ENCODE assay signal across 18 mouse cellular contexts in genomic region chr1:77385613-77386012, GRCm38 (mm10).
"Had no signal": no experiment of that assay in that cellular context is flagged by ENCODE, and none has a peak within 500 bp of the region (broad histone marks: within the 10 kb centered on the region; RNA-seq: fewer than 3 reads in every experiment).

No protein-coding gene starts in this region.

- H3K9ac ChIP-seq: lung, embryonic 14.5 days; midbrain, embryonic 12.5 days; neural tube, embryonic 13.5 days; neural tube, embryonic 15.5 days had no signal

- ATAC-seq: midbrain, embryonic 16.5 days had no signal

- H3K27ac ChIP-seq: midbrain, embryonic 10.5 days; midbrain, embryonic 12.5 days; neural tube, embryonic 13.5 days; neural tube, embryonic 15.5 days had no signal

- H3K9me3 ChIP-seq: midbrain, embryonic 10.5 days; midbrain, embryonic 12.5 days; neural tube, embryonic 13.5 days; neural tube, embryonic 15.5 days had no signal

- DNase-seq: lung, embryonic 14.5 days; lung, postnatal 10 days; lung, postnatal 4 days; midbrain, embryonic 14.5 days; retina, postnatal 1 day; right cerebral cortex, adult 18-20 months; right cerebral cortex, postnatal 25 days; right cerebral cortex, postnatal 4 days; spleen, adult 18-20 months; thymus, adult 18-20 months; thymus, postnatal 14 days; thymus, postnatal 36 days had no signal

- H3K36me3 ChIP-seq: neural tube, embryonic 15.5 days had no signal

- H3K4me3 ChIP-seq: midbrain, embryonic 10.5 days; midbrain, embryonic 12.5 days; myocyte; neural tube, embryonic 13.5 days; neural tube, embryonic 15.5 days had no signal

- H3K27me3 ChIP-seq: midbrain, embryonic 12.5 days; neural tube, embryonic 13.5 days; neural tube, embryonic 15.5 days had no signal

- H3K4me2 ChIP-seq: lung, embryonic 14.5 days; midbrain, embryonic 12.5 days; neural tube, embryonic 13.5 days; neural tube, embryonic 15.5 days had no signal
